Mouse (Mus musculus): Measurements from ENCODE around the gene Mmp1b.

GRCm38 (mm10) chr9:7344107-7344506 lies 43.7 kb downstream of the Mmp1b start, which contains the start of gene Mmp12:
- TF ChIP-seq CTCF (IDR thresholded peaks at IDR 0.05; ENCODE audit: low read depth) (no peak), EP300 (IDR thresholded peaks at IDR 0.05; ENCODE audit: low read depth) (no peak)
